Mouse (Mus musculus) bone marrow macrophage, adult 2 months (primary cell): ENCODE measurements around the gene Adam15. TPM values are rescaled to one million over a fixed set of nuclear protein-coding genes. Genes with fewer than 3 reads are reported as not detected.
A peak's percentile ranks its signal among the peaks of the same experiment; 100 is the strongest.

Experiments
- H3K27ac ChIP-seq: 2 replicates; pipeline ENCODE4 v1.5.1; 2012; ENCODE audit warnings: low read depth, low read length; ENCODE audit not compliant: insufficient read depth
- H3K4me1 ChIP-seq: 2 replicates; pipeline ENCODE4 v1.6.1; 2012; ENCODE audit warnings: low read length; ENCODE audit not compliant: control insufficient read depth, insufficient read depth
- H3K4me3 ChIP-seq: 2 replicates; pipeline ENCODE4 v1.5.1; 2012; ENCODE audit warnings: mild to moderate bottlenecking, low read length, moderate library complexity; ENCODE audit not compliant: insufficient read depth
- CTCF ChIP-seq: IDR thresholded peaks from 2 replicates; pipeline ENCODE4 v1.5.1; 2012; ENCODE audit warnings: low read depth, mild to moderate bottlenecking, low read length, moderate library complexity
- POLR2A ChIP-seq: IDR thresholded peaks from 2 replicates; pipeline ENCODE4 v1.6.1; 2012; ENCODE audit warnings: mild to moderate bottlenecking, low read depth, low read length, borderline replicate concordance
- polyA plus RNA-seq: library from polyadenylated mRNA; stranded (reverse); fragments of >200 nt; gene quantifications from 2 replicates; pipeline ENCODE4 v1.2.4, GENCODE M21; 2012; ENCODE audit not compliant: missing spikeins, insufficient read depth, insufficient read length

The Adam15 gene
- polyA plus RNA-seq, 1 experiment, result 328 TPM

DNA sequence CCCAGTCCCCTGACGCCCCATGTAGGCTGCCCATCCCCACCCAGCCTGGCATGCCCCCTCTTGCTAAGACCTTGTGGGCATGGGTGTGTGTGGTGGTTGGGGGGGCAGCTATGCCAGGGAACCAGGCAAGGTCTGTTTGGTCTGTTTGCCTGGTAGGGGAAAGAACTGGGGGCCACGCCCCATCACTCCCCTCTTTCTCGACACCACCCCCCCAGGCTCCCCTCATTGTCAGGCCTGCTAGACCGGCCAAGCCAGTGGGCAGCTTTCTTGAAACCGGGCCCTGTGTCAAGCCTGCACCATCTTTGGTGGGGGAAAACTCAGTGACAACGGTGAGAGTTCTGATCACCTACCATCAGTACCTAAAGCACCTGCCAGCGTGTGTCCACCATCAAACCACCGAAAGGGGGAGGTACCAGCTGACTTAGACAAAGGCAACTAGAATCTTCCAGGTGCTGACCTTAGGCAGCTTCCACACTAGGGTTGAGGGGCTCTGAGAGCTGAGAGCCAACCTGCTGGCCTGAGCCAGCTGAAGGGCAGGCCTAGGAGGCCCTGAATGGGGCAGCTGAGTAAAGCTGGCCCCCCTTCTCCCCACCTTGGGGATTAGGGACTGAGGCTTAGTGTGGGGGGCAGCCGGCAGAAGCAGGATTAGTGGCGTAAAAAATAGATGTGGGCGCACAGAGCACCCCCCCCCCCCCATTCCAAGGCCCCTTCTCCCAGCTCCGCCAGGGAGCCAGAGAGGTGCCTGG, 34.7 kb upstream of the Adam15 start:
- no peak for TF ChIP-seq CTCF
- no peak for TF ChIP-seq POLR2A
- Histone ChIP-seq H3K4me3 (no peak overlapping the region), H3K4me1 (peaks cover 44% of the 10 kb centered on the region), H3K27ac (no peak overlapping the region)

DNA sequence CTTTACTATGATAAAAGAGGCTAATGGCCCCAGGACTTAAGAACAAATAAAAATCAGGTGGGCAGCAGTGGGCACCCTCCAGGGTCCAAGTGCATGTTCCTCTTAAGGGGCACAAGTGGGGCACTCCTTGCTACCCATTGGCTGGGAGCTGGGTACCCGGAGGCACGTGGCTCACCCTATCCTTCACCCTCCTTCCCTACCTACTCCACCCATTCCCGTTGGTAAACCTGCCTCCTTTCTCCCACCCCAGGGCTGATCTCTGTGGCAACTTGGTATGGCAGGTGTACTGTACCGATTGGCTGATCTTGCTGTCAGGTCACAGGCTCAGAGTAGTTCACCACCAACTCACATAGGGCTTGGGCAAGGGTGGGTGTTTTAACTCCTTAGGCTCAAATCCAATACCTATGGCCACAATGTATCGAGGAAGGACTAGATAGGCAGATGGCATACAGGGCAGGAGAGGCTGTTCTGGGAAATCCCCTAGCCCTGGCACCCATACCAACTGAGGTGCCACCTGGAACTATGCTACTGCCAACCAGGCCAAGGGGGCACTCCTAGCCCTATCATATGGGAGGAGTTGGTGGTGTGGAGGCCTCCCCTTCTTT, 34.0 kb upstream of the Adam15 start:
- Histone ChIP-seq H3K27ac (no peak overlapping the region), H3K4me1 (peaks cover 46% of the 10 kb centered on the region), H3K4me3 (no peak overlapping the region)
- TF ChIP-seq CTCF (no peak), POLR2A (no peak)

GRCm38 (mm10) chr3:89382950-89383349, 33.2 kb upstream of the Adam15 start:
- peaks cover 41% of the 10 kb centered on the region for H3K4me1 ChIP-seq
- no peak overlapping the region for H3K27ac ChIP-seq
- TF ChIP-seq CTCF, result no peak
- no peak for TF ChIP-seq POLR2A
- no peak overlapping the region for H3K4me3 ChIP-seq

GRCm38 (mm10) chr3:89382033-89382882, 32.5 kb upstream of the Adam15 start:
- Histone ChIP-seq H3K4me3 (no peak overlapping the region), H3K27ac (no peak overlapping the region), H3K4me1 (peaks cover 34% of the 10 kb centered on the region)
- TF ChIP-seq CTCF (no peak), POLR2A (no peak)

- H3K27ac ChIP-seq, result no peak overlapping the region
- peaks cover 27% of the 10 kb centered on the region for H3K4me1 ChIP-seq
- no peak overlapping the region for H3K4me3 ChIP-seq
- TF ChIP-seq POLR2A (no peak), CTCF (no peak)
Observed at GRCm38 (mm10) chr3:89381233-89381632, 31.4 kb upstream of the Adam15 start.

DNA sequence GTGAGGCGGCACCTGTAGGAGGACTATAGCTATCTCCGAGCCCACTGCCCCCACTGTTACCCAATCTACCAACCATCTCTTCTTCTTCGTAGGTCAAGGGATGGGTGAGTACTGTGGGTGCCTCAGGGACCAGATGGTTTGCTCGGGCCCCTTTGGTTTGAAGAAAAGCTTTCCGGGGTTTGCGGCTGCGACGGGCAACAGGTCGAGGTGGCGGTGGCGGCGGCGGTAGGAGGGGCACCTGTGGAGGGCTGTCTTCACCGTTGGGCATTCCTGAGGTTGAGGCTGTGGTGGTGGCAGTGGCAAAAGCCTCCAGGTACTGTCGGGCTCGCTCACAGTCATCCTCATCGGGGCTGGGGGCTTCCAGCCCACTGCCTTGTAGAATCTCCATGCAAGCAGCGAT, 30.9 kb upstream of the Adam15 start:
- H3K4me1 ChIP-seq, result peaks cover 22% of the 10 kb centered on the region
- TF ChIP-seq CTCF (no peak), POLR2A (no peak)
- H3K27ac ChIP-seq, result no peak overlapping the region

DNA sequence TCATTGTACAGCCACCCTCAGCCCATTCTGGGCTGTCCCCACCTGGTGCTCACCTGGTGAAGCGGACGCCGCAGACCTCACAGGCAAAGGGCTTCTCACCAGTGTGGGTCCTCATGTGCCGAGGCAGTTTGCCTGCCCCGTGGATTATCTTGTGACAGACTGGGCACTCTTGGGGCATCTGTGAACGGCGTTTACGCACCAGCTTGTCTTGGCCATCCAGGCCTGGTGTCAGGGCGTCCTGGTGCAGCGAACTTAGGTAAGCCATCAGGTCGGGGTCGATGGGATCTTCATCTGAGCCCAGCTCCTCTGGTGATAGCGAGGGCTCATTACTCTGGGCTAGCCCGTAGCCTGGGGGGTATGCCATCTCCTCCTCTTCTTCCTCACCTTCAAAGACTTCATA, 30.5 kb upstream of the Adam15 start:
- TF ChIP-seq POLR2A, result no peak
- no peak for TF ChIP-seq CTCF
- Histone ChIP-seq H3K4me1 (peaks cover 19% of the 10 kb centered on the region), H3K27ac (no peak overlapping the region)

More for the DNA sequence above, 30.9 kb upstream of the Adam15 start:
- no peak overlapping the region for H3K4me3 ChIP-seq

DNA sequence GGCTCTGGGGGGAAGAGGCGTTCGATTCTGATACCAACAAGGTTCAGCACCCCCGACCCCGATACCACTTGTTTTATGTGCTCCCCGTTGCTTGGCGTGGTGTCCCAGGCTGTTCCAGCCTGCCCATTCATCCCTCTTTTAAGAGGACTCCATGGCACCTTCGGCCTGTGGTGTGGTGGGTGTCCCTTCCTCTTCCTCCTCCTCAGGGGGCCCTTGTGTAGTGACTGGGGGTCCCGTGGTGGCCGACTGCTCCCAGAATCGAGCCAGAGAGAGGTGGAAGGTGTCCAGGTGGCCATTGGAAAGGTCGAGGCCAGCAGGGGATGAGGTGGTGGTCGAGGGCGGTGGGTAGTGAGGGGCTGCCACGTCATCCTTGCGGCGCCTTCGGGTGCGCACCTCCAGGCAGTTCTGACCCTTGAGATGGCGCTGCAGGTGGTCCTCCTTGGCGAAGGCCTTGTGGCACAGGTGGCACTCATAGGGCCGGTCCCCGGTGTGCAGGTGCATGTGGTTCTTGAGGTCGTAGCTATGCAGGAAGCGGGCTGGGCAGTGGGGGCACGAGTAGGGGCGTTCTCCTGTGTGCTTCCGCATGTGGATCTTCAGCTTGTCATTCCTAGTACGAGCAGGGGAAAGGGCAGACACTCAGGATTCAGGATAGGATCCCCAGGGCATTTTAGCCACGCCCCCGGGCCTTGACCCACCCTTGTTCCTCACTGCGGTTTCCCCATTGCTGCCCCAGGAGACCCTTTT, 29.8 kb upstream of the Adam15 start:
- Histone ChIP-seq H3K4me3 (no peak overlapping the region), H3K27ac (no peak overlapping the region), H3K4me1 (peaks cover 19% of the 10 kb centered on the region)
- no peak for TF ChIP-seq CTCF
- no peak for TF ChIP-seq POLR2A

More for the DNA sequence above, 30.5 kb upstream of the Adam15 start:
- H3K4me3 ChIP-seq, result no peak overlapping the region

DNA sequence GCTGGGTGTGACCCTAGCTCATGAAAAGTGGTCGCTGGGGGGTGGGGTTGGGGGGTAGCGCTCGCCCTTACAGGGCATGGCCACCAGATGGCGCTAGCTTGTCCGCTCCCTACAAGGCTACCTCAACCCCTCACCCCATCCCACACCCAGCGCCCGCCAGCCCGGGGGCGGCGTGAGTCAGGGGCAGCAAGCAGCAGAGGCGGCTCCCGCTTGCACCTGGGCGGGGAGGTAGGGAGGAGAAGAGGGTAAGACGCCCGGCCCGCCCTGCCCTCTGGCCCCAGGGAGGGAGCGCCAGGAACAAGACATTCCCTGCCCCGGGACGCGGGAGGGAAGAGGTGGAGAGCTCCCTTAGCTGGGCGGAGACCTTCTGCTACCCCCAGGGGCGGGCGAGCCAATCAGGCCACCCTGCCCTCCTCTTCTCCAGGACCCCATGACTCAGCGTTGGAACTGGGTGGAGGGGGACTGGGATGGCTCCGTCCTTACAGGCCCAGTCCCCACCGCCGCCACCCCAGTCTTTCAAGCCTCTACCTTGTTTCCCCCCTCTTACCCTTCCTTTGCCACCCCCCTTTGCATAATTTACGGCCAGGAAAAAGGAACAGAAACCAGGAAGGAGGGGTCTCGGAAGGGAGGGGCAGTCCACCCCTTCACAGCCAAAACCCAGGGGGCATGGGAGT, 28.7 kb upstream of the Adam15 start:
- TF ChIP-seq POLR2A, result no peak
- peak; percentile 68 for TF ChIP-seq CTCF
- Histone ChIP-seq H3K4me1 (peaks cover 16% of the 10 kb centered on the region), H3K27ac (no peak overlapping the region), H3K4me3 (no peak overlapping the region)
